Mouse (Mus musculus) NIH3T3 (cell line): ENCODE measurements around the gene Ntmt1.
A peak's percentile ranks its signal among the peaks of the same experiment; 100 is the strongest.

ENCODE experiments used
- DNase-seq: peaks from one replicate; pipeline ENCODE4 v3.0.0-alpha.2; 2012; ENCODE audit warnings: low read depth

The Ntmt1 gene

GRCm38 (mm10) chr2:30870863-30871262 is 63.2 kb downstream of the Ntmt1 start:
- DNase-seq = peak; percentile 97
